Mouse (Mus musculus) CD4-positive helper T cell, adult 2 months (primary cell): ENCODE measurements around the gene Rora.
"Not testable (repeated sequence)": the region's sequence is repeated elsewhere in the genome, so short reads cannot be mapped to it uniquely, and the experiment has no call there.

Experiments used
- DNase-seq: peaks from one replicate; pipeline ENCODE4 v3.0.0-alpha.2; 2012; ENCODE audit warnings: low read depth, missing footprints, low spot score

Gene Rora

DNA sequence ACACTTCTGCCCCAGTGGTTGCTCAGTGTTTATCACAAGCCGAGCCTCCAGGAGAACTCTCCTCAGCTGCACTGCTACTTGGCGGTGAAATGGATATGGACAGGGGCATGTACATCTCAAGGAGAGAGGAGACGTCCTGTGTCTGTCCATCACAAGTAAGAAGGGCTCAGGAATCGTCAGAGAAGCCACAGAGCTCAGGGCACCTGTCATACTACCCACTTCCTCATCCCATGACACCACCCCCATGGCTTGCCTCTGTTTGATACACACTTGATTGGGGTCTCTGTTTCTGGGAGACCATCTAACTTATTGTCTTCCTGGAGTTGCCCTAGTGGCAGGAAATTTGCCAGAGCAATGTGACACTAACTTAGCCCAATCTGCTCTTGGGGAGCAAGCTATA lies 433.3 kb downstream of the Rora start:
- DNase-seq, result no peak

DNA sequence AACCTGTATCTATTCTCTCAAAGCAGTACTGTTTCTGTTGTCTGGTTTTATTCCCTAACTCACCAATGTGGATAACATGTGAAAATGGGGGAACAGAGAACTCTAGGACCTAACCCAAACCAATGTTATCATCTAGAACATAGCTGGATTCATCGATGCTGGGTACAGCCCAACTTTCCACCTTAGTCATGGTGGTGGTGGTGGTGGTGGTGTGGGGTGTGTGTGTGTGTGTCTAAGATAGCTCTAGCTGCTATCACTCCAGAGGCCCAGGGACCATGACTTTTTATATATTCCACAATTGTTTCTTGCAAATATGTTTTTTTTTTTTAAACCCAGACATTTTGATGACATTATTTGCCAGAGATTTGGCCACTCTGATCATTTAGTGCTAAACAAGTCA lies 433.7 kb downstream of the Rora start:
- DNase-seq, result no peak

DNA sequence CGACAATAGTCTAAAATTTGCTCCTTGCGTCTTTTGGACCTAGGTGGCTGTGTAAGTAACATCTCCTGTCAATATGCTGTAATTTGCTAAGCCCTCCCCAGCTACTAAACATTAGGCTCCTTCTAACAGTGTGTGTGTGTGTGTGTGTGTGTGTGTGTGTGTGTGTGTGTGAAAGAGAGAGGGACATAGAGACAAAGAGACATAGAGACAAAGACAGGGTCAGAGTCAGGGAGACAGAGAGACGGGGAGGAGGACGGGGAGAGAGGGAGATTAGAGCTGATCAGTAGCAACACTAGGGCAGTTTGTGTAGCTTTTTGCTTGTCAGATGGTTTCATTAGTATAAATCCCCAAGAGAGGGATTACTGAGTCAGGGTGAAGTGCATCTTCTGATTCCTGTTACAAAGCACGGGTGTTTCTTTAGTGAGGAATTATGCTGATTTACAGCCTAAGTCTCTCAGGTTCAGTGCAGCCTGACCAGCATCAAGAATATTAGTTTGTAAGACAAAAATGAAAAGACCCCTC lies 437.2 kb downstream of the Rora start:
- no peak for DNase-seq

DNA sequence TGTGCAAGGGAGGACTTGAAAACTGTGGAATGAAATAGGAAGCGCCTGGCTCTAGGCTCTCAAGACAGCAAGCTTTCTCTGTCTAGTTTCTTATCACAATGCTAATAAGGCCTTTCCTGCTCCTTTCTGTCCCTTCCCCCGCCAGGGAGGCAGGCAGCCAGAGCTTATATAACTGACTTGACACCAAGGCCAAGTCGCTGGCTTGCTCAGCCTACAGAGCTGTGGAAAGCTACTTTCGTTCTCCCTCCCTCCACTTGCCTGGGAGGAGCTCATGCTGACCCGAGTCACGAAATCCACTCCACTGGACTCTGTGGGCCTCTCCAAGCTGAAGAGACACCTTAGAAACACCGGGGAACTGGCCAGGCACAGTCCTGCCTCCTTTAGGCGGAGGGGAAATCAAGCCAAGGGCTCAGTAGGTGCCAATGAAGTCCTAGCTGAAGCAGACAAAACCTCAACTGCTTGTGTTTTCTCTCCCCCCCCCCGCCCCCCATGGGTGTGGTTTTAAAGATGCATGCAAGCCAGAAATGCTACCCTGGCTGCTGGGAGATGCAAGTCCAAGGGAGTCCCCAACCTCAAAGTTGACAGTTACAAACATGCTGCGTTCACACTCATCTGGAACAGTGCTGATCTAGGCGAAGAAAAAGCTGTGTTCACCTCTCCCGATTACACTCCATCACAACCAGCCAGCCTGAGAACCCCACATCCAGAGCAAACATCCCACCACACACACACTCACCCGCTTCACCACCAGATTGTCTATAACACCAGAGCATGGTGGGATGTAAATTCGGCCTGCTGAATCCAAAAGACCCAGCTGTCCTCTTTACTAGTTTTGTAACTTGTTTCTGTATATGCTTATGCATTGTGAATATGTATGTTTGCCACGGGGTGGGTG lies 438.8 kb downstream of the Rora start:
- DNase-seq, result peak; percentile 16

DNA sequence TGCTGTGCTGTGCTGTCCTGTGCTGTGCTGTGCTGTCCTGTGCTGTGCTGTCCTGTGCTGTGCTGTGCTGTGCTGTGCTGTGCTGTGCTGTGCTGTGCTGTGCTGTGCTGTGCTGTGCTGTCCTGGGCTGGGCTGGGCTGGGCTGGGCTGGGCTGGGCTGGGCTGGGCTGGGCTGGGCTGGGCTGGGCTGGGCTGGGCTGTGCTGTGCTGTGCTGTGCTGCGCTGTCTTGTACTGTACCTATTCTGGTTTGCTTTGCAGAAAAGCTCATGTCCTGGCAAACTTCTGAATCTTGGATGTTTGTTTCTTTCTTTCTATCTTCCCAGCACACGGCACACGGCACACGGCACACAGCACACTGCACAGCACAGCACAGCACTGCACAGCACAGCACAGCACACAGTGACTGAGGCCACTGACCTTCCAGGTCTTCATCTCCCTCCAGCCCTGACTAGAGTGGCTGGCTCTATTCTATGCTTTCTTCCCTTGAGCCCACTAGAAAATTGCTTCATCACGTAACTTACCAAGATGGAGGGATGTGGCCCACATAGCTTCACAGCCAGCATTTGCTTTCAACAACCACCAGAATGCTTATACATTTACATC lies 446.7 kb downstream of the Rora start:
- DNase-seq, result not testable (repeated sequence)

DNA sequence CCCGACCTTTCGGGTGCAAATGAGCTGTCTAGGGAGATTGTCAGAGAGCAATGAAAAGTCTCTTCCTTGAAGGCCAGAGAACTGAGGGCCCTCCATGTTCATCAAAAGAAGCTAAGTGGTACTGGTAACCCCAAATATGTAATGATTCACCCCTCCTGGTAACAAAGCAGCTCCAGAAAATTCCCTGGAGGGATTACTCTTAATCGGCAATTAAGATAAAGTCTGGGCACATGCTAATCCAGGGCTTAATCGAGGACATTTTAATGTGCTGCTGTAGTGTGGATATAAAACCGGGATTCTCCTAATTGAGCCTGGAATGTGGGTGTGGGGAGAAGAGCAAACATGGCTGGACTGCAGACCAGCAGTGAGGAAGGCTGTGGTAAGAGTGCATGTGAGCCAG lies 450.7 kb downstream of the Rora start:
- no peak for DNase-seq

DNA sequence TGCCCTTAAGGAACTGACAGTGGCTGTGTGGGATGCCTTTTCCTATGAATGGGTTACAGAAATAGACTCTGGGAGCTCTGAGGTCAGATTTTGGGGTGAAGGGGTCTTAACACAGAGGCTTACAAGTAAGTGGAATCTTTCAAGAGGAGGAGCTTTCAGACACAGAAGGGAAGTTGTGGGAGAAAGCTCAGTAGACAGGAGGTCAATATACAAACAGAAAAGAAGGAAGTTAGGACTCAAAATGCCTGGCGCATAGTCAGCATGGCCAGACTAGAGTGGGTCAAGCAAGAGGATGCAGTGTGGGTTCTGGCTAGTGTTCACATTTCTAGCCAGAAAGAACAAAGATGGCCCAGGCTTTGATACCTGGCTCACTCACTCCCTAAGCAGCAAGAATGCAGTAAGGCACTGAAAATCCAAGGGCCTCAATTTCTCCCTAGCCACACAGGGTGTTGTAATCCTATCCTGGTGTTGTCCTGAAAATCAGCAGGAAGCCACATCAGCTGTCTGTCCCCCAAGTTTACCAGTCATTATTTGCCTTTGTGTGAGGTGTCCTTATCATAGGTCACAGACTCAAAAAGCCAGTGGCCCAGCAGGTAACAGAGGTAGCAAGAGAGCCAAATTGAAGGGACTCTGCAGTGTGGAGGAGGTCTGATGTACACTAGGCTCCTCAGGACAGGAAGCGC lies 456.2 kb downstream of the Rora start:
- no peak for DNase-seq

DNA sequence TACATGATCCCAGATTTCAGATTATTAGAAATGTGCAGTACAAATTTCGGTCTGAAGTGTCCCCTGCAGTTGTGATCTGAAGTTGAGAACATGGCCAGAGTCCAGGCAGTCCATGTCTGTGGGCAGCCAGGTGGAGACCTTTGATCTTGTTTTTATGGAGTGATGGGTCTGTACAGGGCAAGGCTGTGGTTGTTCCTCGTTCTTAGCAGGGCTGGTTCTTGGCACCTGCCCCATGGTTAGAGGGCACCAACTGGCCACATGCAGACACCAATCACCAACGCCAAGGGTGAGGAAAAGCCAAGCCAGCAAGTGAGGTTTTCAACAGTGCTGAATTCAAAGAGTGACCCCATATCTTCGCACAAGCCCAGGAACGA lies 456.7 kb downstream of the Rora start:
- no peak for DNase-seq

DNA sequence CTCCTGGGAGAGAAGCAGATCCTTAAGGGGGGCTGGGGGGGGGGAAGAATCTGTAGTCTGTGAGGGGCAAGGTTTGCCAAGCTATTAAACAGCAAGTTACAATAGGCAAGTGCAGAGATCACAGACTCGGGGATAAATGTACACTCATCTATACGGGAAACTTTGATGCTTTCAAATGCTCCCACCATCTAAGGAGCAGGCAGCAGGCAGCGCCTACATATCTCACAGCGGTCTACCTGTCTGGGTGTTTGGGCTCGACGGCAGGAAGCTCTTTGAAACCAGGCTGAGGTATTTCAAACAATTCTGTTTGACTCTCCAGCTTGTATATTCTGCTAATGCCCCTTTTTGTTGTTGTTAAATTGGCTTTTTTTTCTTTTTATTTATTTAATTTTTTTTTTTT lies 457.1 kb downstream of the Rora start:
- peak; percentile 36 for DNase-seq

DNA sequence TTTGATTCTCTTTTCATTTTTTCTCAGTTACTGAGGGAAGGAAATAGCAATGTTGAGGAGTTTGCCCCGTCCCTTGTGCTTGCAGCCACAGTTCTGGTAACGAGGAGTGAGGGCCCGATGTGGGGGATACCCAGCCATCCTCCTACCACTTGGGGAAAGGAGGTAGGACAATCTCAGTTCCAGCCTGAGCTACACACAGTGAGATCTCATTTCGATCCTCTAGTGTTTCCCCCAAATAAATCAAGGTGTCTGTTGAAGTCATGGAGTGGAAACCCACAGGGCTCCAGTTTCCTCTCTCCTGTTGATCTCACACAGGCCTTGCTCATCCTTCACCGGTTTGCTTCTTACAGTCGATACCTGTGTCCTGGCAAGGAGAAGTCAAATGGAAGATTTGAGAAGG lies 458.0 kb downstream of the Rora start:
- no peak for DNase-seq

DNA sequence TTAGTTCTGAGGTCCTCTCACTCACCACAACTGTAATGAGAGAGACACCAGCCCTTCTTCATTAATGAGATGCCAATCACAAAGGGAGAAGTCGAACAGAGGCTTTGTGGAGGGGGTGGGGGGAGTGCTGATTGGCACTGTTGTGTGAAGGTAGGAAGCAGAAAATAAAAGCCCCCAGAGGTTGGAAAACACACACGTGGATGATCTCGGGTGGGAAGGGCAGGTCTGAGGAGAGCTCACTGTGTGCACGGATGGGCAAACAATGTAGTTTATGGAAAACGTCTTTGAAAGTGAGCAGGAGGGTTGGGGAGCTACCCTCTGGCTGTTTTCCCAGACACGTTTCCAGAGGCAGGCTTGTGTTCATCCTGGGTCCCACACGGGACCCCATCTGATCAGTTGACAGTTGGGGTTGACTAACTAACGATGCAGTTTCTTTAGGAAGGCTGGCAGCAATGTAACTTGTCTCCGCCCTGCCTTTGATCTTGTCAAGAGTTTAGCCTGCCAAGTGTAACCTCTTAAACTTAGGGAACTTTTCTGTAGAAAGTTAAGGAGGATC lies 460.9 kb downstream of the Rora start:
- DNase-seq, result no peak

DNA sequence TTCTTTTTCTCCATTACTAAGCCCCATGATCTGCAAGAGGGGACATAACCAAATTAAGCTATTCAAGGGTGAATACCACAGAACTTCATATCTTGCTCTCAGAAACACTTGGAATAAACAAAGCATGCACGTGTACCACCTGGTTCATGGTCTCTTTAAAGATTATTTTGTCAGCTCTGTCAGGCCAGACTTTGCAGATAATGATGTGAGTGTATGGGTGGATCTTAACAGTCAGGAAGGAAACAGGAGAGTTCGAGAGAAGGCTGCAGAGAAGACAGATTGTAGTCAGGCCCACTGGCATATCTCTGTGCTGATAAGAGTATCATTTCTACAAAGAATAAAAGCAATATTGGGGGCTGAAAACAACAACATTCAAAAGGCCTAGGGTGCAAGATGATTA lies 463.2 kb downstream of the Rora start:
- DNase-seq, result no peak

DNA sequence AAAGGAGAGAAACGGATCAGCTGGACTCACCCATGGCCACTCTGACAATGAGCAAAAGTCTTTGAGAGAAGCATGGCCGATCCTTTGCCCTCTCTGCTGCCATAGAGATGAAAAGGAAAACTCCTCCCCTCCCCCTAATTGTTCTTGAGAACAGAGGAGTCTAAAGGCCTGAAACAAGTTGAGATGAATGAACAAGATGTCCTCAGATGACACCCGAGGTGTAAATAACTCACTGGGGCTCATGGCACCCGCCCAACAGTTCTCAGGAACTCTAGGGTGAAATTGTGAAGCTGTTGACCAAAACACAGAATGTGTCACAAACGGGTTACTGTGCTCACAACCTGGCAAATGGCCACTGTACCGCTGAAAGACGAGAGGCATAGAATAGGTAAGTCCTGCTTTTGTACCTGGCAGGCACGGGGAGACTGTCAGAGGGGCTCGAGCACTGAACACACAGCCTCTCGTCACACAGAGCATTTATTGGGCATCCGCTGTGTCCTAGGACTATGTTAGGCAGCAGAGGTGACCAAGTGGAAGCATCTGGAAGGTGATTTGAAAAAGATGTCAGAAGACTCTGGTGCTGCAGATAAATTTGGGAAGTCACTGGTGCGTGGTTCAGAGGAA lies 467.6 kb downstream of the Rora start:
- DNase-seq, result no peak

DNA sequence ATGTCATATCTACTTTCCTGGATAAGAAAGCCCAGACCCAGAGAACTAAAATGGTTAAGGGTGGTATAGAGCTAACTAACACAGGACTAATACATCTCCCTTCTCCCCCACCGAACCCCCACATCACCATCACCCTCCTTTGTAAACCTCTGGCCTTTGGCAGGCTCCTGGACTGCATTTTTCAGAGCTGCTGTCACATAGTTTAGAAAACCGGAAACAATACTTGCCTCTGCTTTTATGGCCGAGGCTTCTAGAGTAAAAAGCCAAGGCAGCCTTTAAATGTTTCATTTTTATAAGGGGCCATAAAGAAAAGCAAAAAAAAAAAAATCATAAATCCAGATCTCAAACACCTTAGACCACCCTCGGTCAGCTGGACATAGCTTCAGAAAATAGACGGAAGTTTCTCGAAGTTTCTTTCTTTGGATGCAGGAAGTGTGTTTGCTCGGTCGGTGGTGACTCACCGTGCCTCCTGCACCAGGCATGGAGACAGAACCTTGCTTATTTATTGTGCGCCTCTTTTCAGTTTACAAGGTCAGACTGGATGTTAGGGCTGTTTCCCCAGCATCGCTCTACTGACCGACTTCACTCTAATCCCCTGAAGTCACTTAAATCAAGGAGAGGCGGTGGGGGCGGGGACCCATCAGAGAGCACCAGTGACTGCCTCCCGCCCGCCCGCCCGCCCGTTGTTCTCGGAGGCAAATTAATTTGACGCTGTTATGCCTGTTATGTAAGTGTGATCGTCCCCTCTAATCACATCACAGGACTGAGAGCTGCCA lies 471.6 kb downstream of the Rora start:
- DNase-seq, result peak; percentile 66

DNA sequence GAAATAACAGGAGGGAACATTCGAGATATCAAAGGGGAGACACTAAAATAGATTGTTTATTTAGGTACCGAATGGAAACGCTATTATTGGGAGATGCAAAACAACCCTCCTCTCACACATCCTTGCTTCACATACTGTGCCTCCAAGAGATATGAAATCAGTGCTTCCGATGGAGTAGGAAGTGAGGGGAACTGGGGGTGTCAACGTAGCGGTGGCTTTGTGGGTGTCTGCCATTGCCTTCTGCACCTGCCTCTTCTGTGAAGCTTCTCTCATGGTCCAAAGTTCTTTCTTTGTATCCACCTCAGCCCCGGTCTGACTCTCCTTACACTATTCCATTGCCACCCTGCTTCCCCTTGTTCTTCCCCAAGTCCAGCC lies 472.2 kb downstream of the Rora start:
- DNase-seq, result no peak

DNA sequence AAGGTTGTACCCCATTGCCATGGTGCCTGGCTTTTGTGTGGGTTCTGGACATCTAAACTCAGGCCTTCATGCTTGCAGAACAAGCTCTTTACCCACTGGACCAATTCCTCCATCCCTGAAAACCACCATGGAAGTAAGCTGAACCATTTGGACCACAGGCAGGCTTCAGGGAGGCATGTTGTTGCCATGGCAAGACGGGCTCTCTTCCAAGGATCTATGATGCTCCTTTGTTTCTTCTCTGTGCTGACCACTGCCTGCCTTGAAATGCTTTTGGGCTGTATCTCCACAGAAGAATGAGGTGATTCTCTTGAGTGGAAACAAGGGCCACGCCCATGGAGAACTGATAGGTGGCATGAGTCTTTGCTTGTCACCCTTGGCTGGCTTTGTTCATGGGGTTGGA lies 473.0 kb downstream of the Rora start:
- no peak for DNase-seq

DNA sequence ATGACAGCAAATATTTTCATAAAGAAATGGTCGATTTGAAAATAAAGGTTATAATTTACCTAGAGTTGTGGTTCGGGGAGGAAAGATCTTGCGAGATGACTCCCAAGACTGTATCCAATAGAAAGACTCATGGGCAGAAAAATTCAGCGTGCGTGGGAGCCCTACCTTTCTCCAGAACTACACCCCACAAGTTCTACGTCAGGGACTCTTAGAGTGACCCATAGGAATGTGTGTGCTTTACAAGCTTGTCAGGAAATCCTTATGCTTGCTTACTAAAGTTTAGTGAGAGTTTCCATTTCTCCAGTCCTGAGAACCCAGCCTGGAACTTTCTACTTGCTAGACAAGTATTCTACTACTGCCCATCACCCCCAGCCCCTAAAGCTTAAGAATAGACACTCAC lies 474.7 kb downstream of the Rora start:
- DNase-seq, result no peak

DNA sequence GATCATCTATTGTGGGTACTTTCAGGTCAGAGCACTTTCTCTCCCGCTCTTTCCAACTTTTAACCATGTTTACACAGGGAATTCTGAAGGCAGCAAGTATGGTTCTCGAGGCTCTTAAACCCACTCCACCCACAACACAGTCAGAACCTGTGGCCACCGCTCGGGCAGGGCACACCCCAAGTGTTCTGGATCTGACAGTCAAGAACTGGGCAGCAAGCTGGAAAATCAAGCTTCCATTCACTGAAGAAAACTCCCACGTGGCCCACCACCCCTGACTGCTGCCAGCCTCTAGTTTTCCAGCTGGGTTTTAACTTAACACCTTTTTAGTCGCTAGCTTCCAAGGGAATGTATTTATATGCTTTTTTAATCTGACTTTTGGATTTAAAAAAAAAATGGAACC lies 479.4 kb downstream of the Rora start:
- DNase-seq, result no peak

DNA sequence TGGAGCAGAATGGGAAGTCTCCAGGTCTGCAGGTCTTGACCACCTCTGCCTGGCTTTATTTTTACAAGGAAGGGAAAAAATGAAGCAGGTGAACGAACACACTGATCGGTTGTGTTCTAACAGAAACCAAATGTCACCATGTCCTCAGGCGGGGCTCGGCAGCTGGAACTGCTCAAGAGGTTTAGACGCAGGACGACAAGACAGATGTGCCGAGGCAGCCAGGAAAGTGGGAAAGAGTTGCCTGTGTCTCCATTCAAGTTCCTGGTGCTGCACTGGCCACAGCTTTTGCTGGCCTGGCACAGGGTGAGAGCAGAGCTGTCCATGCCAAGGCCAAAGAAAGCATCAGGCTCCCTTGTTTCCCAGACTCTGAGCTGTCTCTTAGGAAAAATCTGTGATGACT lies 480.1 kb downstream of the Rora start:
- no peak for DNase-seq

DNA sequence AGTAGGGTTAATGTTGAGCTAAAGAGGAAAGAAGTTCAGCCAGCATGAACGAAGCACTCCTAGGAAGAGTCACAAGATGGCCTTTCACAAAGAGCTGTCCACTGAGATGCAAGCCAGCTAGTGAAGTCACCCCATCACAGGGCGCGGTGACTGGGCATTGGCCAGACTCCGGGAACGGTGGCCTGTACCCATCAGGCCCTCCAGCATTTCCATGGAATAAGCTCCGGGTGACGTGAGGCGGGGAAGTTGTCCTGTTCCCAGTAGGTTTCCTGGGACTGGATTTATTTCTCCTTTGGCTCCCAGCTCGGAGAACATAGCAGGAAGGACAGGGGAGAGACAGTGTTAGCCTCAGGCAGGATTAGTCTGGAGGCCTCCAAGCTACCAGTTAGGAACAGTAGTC lies 481.0 kb downstream of the Rora start:
- DNase-seq, result no peak

DNA sequence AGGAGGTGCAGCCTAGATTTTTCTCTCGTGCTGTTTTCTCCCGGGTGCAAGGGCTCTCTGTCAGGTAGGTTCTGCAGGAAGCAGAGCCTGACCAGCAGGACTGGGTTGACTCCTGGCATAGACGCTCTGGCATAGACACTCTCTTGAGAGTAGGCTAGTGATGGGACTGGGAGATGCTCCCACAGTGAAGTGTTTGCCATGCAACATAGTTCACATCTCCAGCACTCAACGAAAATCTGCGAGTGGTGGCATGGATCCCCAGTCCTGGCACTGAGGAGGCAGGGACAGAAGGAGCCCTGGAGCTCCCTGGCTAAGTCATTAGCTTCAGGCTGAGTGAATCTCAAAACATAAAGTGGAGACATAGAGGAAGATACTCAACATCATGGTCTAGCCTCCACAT lies 483.2 kb downstream of the Rora start:
- no peak for DNase-seq
